Mouse (Mus musculus): ENCODE measurements around the gene Mdga2. TPM values are rescaled to one million over a fixed set of nuclear protein-coding genes. Genes with fewer than 3 reads are reported as not detected.

The Mdga2 gene
- polyA plus RNA-seq, 1 experiment from 2014 or later, result 1.0 TPM

DNA sequence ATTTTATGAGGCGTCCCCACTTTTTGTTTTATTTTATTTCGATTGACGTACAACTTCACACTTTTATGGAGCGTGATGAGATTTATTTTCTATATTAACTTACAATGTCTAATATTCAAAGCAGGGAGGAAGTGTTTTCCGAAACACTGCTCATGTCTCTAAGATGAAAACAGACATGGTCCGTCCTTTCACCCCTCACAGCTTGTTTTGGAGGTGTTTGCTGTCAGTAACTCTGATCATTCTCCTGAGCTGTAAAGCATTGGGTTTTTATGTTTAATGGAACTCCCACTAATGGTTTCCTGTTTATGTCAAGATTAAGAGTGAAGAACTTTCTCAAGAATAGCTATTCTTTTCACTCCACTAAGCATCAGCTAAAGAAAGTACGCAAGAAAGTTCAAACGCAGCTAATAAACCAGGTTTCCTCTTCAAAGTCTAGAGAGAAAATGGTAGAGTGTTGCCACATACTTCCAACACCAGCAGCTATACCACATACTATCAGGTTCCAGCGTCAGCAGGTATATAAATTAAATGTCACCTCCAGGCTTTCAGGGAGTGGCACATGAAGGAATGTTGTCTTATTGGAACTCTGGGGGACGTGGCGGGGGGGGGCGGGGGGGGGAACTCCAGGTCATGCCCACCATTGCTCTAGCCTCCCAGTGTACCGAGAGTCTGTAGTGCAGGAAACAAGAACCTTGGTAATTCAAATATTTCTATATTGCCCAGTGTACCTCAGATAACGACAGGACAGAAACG, 186.7 kb downstream of the Mdga2 start:
- ATAC-seq, result no peak
- 76% methylated on average over 15 of the region's 15 CpGs for WGBS
- H3K4me3 ChIP-seq (replicated peaks), result no peak overlapping the region
- no peak overlapping the region for H3K4me2 ChIP-seq (replicated peaks)
- H3K4me1 ChIP-seq (replicated peaks), result no peaks in the 10 kb centered on the region
- H3K36me3 ChIP-seq, result no peaks in the 10 kb centered on the region
- no peak overlapping the region for H3K27ac ChIP-seq
- H3K9me3 ChIP-seq, result no peaks in the 10 kb centered on the region
- H3K27me3 ChIP-seq (replicated peaks), result no peaks in the 10 kb centered on the region
- H3K9ac ChIP-seq, result no peak overlapping the region

DNA sequence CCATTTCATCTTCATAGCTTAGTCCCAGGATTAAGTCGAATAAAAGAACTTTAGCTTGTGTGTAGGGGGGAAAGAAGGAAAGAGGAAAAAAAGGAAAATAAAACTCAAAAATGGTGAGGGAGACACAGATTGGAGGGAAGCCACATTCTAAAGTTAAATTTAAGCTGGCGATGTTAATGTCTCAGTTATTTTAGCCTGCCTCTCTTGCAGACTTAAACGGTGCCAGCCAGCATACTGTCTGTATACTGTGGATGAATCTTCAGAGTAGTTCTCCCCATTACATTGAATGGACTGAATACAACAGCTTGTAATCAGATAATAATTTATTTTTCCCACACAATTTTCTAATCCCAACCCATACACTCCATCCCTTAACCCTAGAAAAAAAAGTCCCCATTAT, 205.2 kb downstream of the Mdga2 start:
- Histone ChIP-seq H3K36me3 (no peaks in the 10 kb centered on the region), H3K9ac (no peak overlapping the region), H3K4me3 (replicated peaks) (no peak overlapping the region), H3K4me1 (replicated peaks) (no peaks in the 10 kb centered on the region), H3K27me3 (replicated peaks) (no peaks in the 10 kb centered on the region), H3K4me2 (replicated peaks) (no peak overlapping the region), H3K27ac (no peak overlapping the region), H3K9me3 (no peaks in the 10 kb centered on the region)
- 85% methylated on average over 3 of the region's 3 CpGs for WGBS
- no peak for ATAC-seq

DNA sequence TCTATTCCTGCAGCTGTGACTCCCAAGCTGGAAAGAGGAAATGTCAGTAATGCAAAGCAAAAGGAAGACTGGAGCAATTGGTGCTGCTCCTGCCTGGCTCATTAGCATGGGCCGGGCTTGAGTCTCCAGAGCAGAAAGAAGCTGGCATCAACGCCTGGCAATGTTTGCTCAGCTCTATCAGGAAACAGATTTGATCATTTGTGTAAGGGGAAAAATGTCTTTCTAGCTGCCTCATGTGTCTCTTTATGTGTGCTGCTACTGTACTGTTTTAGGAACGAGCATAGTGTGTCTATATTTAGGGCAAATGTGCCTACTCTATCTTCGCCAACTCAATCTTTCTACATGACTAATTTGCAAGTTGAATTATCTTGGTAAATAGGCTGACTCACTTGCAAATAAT, 211.0 kb downstream of the Mdga2 start:
- H3K4me1 ChIP-seq (replicated peaks), result no peaks in the 10 kb centered on the region
- WGBS, result 67% methylated on average over 4 of the region's 4 CpGs
- H3K36me3 ChIP-seq, result no peaks in the 10 kb centered on the region
- no peak for ATAC-seq
- no peak overlapping the region for H3K4me2 ChIP-seq (replicated peaks)
- no peaks in the 10 kb centered on the region for H3K27me3 ChIP-seq (replicated peaks)
- no peak overlapping the region for H3K4me3 ChIP-seq (replicated peaks)
- H3K9me3 ChIP-seq, result no peaks in the 10 kb centered on the region
- H3K27ac ChIP-seq, result no peak overlapping the region
- H3K9ac ChIP-seq, result no peak overlapping the region

DNA sequence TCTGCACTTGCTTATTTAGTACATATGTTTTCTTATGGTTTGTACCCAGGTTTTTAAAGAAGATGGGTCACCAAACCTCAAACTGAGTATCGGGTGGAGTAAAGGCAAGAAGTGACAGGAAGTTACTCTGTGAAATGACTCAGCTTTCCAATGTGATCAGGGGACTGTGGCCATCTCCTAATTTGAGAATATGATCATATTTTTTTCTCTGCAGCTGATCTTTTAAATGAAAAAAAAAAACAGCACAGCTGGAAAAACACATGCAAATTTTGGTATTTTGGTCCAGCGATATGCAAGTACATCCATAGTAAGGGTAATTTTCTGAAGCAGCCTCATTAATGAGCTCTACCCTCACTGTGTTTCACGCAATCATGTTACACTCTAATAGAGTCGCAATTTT, 212.0 kb downstream of the Mdga2 start:
- Histone ChIP-seq H3K27me3 (replicated peaks) (no peaks in the 10 kb centered on the region), H3K27ac (no peak overlapping the region), H3K4me2 (replicated peaks) (no peak overlapping the region), H3K4me3 (replicated peaks) (no peak overlapping the region), H3K36me3 (no peaks in the 10 kb centered on the region), H3K9ac (no peak overlapping the region), H3K4me1 (replicated peaks) (no peaks in the 10 kb centered on the region), H3K9me3 (no peaks in the 10 kb centered on the region)
- 92% methylated on average over 4 of the region's 4 CpGs for WGBS
- ATAC-seq, result no peak

DNA sequence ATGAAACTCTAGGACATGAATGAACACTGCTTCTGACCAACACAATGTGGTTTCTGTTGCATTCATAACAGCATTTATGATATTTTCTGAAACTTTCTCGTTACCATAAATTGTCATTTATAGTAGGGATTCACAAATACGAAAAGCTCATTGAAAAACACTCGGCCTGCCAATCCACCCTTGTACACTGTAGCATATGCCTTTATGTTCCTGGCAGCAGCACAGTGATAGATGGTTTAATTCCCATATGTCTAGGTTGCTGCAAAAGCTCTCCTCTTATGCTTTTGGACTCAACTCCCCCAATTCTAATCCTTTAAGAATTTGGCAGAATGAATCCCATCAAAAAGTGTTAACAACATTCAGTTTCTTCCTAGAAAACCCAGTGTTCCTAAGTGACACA, 213.2 kb downstream of the Mdga2 start:
- 79% methylated on average over 3 of the region's 3 CpGs for WGBS
- Histone ChIP-seq H3K9ac (no peak overlapping the region), H3K4me3 (replicated peaks) (no peak overlapping the region), H3K4me2 (replicated peaks) (no peak overlapping the region), H3K4me1 (replicated peaks) (no peaks in the 10 kb centered on the region), H3K36me3 (no peaks in the 10 kb centered on the region), H3K27ac (no peak overlapping the region), H3K9me3 (no peaks in the 10 kb centered on the region), H3K27me3 (replicated peaks) (no peaks in the 10 kb centered on the region)
- ATAC-seq, result no peak

DNA sequence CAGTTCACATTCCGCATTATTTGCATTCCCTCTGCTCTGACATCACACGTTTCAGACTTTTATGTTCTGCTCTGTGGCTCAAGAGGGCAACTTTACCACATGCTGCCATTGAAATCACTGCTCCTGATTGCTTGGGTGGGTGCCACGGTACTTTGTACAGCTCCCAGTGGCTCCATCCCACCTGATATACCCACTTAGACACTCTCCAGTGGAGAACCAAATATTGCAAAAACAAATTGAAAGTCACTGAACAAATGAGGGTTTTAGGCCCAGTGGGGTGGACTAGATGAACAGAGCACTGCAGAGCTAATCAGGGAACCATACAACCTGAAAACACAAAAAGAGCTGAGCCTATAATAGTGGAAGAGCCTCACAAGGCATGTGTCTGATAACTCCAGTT, 268.2 kb downstream of the Mdga2 start:
- no peak overlapping the region for H3K9ac ChIP-seq
- H3K4me2 ChIP-seq (replicated peaks), result no peak overlapping the region
- 72% methylated on average over 3 of the region's 3 CpGs for WGBS
- no peaks in the 10 kb centered on the region for H3K36me3 ChIP-seq
- no peak overlapping the region for H3K27ac ChIP-seq
- no peak overlapping the region for H3K4me3 ChIP-seq (replicated peaks)
- H3K4me1 ChIP-seq (replicated peaks), result no peaks in the 10 kb centered on the region
- H3K9me3 ChIP-seq, result no peaks in the 10 kb centered on the region
- ATAC-seq, result no peak
- H3K27me3 ChIP-seq (replicated peaks), result no peaks in the 10 kb centered on the region

DNA sequence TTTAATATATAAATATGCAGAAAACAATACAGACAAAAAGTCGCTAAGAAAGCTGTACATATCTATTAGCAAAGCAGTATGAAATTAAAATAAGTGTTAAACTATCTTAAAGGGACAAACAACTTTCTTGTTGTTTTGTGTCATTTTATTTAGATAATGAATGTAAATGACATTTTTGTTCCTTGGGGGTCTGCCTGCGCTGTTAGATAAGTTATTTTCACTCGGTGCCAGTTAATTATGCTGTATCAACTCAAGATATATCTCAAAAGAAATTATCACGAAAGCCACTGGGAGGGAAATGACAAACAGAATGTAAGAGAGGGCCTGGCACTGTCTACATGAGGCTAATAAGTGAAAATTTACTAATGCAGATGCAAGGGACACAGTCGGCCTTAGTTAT, 306.6 kb downstream of the Mdga2 start:
- no peaks in the 10 kb centered on the region for H3K36me3 ChIP-seq
- WGBS, result 86% methylated on average over 5 of the region's 5 CpGs
- no peak for ATAC-seq
- H3K4me2 ChIP-seq (replicated peaks), result no peak overlapping the region
- no peaks in the 10 kb centered on the region for H3K27me3 ChIP-seq (replicated peaks)
- no peak overlapping the region for H3K9ac ChIP-seq
- no peak overlapping the region for H3K4me3 ChIP-seq (replicated peaks)
- H3K27ac ChIP-seq, result no peak overlapping the region
- no peaks in the 10 kb centered on the region for H3K4me1 ChIP-seq (replicated peaks)
- H3K9me3 ChIP-seq, result no peaks in the 10 kb centered on the region

DNA sequence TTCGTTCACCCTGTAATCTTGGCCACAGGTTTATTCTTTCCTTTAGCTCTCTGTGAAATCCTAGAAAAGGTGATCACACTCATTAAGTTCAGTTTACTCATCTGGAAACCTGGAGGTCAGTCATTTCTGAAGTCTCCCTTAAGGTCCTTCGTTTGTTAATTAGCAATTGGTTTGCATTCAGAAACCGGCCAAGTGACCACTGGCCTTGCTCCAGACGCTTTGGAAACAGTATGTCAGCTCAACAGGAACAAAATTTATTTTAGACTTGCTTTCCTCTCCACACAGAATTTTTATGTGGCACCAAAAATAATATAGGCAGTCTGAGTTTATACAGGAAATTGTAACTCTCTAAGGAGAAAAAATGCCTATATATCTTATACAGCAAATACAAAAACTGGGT, 323.0 kb downstream of the Mdga2 start:
- Histone ChIP-seq H3K9ac (no peak overlapping the region), H3K27ac (no peak overlapping the region), H3K36me3 (no peaks in the 10 kb centered on the region), H3K4me3 (replicated peaks) (no peak overlapping the region), H3K9me3 (no peaks in the 10 kb centered on the region), H3K27me3 (replicated peaks) (no peaks in the 10 kb centered on the region), H3K4me1 (replicated peaks) (no peaks in the 10 kb centered on the region), H3K4me2 (replicated peaks) (no peak overlapping the region)
- 66% methylated on average over 4 of the region's 4 CpGs for WGBS
- ATAC-seq, result no peak

DNA sequence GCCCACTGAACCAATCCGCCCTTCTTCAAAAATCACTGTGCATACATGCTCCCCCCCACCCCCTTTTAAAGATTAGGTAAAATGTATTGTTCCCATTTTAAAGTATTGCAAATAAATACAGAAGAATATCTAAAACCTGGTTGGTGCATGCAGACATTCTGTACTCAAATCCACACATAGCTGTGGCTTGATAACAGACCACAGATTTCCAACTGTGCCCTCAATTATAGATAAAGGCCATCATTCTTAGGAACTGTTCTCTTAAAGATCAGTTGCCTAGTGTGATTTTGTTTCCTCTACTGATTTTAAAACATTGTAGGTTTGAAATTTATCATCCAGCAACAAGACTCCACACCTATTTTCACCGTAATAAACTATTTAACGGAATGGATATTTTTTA, 325.6 kb downstream of the Mdga2 start:
- no peak overlapping the region for H3K4me3 ChIP-seq (replicated peaks)

DNA sequence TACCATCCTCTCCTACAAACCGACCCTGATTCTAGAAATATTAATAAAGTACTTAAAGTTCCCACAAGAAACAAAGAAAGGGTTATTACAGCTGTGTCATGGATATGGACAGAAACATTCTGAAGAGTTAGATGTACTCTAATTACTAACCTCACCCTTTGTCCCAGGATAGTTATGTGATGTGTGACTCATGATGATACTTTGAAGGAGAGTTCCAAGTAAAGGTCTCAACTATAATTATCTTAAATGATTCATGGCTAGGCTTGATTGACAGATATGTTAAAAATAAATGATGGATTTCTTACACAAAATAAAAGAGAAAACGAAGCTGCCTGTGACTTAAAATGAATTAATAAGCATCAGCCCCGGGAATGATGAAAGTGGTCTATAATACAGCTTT, 332.1 kb downstream of the Mdga2 start:
- WGBS, result 81% methylated on average over 3 of the region's 3 CpGs
- no peak for ATAC-seq

More for the DNA sequence above, 325.6 kb downstream of the Mdga2 start:
- WGBS, result 92% methylated on average over 3 of the region's 3 CpGs
- Histone ChIP-seq H3K36me3 (no peaks in the 10 kb centered on the region), H3K9ac (no peak overlapping the region), H3K27me3 (replicated peaks) (no peaks in the 10 kb centered on the region), H3K9me3 (no peaks in the 10 kb centered on the region), H3K4me1 (replicated peaks) (no peaks in the 10 kb centered on the region), H3K27ac (no peak overlapping the region), H3K4me2 (replicated peaks) (no peak overlapping the region)
- no peak for ATAC-seq

DNA sequence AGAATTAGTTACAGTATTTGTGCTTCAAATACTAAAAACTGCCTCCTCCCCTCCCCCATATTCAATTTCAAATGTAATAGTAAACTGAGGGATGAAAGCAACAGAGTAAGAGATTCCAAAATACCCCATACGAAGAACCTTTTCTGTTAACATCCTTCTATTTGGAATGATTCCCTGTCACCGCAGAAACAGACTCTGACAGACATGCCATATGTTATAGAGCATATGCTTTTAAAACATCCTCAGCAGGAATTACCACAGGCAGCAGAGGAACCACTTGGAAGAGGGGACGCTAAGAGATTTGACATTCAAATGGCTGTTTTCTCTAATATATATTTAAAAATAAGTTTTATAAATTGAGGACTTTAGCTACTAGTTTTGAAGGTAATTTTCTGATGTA, 333.1 kb downstream of the Mdga2 start:
- H3K9ac ChIP-seq, result no peak overlapping the region
- 87% methylated on average over 3 of the region's 3 CpGs for whole genome bisulfite sequencing
- no peak for ATAC-seq
- H3K27me3 ChIP-seq (replicated peaks), result no peaks in the 10 kb centered on the region
- H3K27ac ChIP-seq, result no peak overlapping the region
- H3K4me1 ChIP-seq (replicated peaks), result no peaks in the 10 kb centered on the region
- no peaks in the 10 kb centered on the region for H3K36me3 ChIP-seq
- no peak overlapping the region for H3K4me3 ChIP-seq (replicated peaks)
- no peaks in the 10 kb centered on the region for H3K9me3 ChIP-seq
- H3K4me2 ChIP-seq (replicated peaks), result no peak overlapping the region

More for the DNA sequence above, 332.1 kb downstream of the Mdga2 start:
- Histone ChIP-seq H3K27ac (no peak overlapping the region), H3K4me2 (replicated peaks) (no peak overlapping the region), H3K27me3 (replicated peaks) (no peaks in the 10 kb centered on the region), H3K9ac (no peak overlapping the region), H3K9me3 (no peaks in the 10 kb centered on the region), H3K36me3 (no peaks in the 10 kb centered on the region), H3K4me3 (replicated peaks) (no peak overlapping the region), H3K4me1 (replicated peaks) (no peaks in the 10 kb centered on the region)

DNA sequence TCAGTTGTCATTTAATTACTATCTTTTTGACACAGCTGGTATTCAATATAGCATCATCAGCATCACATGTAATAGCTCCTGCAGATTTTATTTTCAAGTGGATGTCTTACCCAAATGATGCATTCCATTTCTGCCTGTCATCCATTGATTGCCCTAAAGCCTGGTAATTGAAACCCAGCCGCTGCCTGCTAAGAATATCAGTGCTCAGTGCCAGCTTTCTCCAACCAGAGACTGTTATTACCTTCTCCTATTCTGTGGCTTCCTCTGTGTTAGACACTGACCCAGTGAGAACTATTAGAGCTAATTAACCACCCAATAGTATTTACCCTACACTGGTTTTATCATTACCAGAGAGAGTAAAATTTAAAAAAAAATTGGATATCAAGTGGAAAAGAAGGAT, 333.7 kb downstream of the Mdga2 start:
- no peak overlapping the region for H3K4me2 ChIP-seq (replicated peaks)
- H3K27ac ChIP-seq, result no peak overlapping the region
- no peaks in the 10 kb centered on the region for H3K27me3 ChIP-seq (replicated peaks)
- ATAC-seq, result no peak
- no peaks in the 10 kb centered on the region for H3K9me3 ChIP-seq
- no peak overlapping the region for H3K9ac ChIP-seq
- H3K4me1 ChIP-seq (replicated peaks), result no peaks in the 10 kb centered on the region
- H3K36me3 ChIP-seq, result no peaks in the 10 kb centered on the region
- WGBS, result 73% methylated on average over 1 of the region's 1 CpGs
- no peak overlapping the region for H3K4me3 ChIP-seq (replicated peaks)

DNA sequence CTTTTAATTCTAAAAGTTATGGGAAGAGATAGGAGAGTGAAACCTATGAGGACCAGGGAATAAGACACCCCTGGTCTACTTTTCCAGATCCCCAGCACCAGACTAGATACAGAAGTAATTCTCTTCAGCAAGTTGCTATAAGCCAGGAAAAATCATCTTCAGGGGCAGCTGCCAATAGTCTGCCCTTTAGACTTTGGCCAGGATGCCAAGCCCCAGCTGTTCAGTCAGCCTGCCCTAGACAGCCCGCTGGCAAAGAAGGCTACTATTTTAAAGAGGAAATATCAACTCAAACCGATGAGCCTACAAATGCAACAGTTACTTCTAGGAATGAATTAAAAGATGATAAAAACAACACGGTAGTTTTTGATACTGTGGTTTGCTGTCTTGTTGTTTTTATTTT, 356.1 kb downstream of the Mdga2 start:
- Histone ChIP-seq H3K4me3 (replicated peaks) (no peak overlapping the region), H3K36me3 (no peaks in the 10 kb centered on the region), H3K27ac (no peak overlapping the region), H3K4me1 (replicated peaks) (no peaks in the 10 kb centered on the region), H3K27me3 (replicated peaks) (no peaks in the 10 kb centered on the region), H3K9ac (no peak overlapping the region), H3K4me2 (replicated peaks) (no peak overlapping the region), H3K9me3 (no peaks in the 10 kb centered on the region)
- 76% methylated on average over 3 of the region's 3 CpGs for WGBS
- ATAC-seq, result no peak

Data from intestine, embryonic 15.5 days (tissue).